Mouse (Mus musculus): ENCODE measurements around the gene 9130213A22Rik. TPM values are rescaled to one million over a fixed set of nuclear protein-coding genes. Genes with fewer than 3 reads are reported as not detected.
A peak's percentile ranks its signal among the peaks of the same experiment; 100 is the strongest.

Gene 9130213A22Rik
- polyA plus RNA-seq, 1 experiment from 2014 or later = 0.40 TPM

GRCm38 (mm10) chr11:69088856-69089615 is 33.4 kb downstream of the 9130213A22Rik start:
- H3K9ac ChIP-seq = peak overlapping the region; percentile 98
- peak overlapping the region; percentile 89 for H3K27ac ChIP-seq
- H3K36me3 ChIP-seq = peaks cover 20% of the 10 kb centered on the region
- H3K4me2 ChIP-seq (replicated peaks) = peak overlapping the region; percentile 87
- H3K4me1 ChIP-seq = peaks cover 23% of the 10 kb centered on the region
- H3K27me3 ChIP-seq = no peaks in the 10 kb centered on the region
- peak; percentile 26 for ATAC-seq (ENCODE audit: insufficient number of reproducible peaks, insufficient read depth, low FRiP score, low TSS enrichment)
- peak overlapping the region; percentile 77 for H3K4me3 ChIP-seq
- 12% methylated on average over 25 of the region's 25 CpGs for WGBS
- no peaks in the 10 kb centered on the region for H3K9me3 ChIP-seq

- H3K4me3 ChIP-seq = peak within 1 kb of the TSS; percentile 77
- ATAC-seq (ENCODE audit: insufficient number of reproducible peaks, insufficient read depth, low FRiP score, low TSS enrichment) = peak; percentile 55
- H3K27me3 ChIP-seq = no peaks in the 10 kb centered on the region
- peaks cover 23% of the 10 kb centered on the region for H3K4me1 ChIP-seq
- peak within 1 kb of the TSS; percentile 98 for H3K9ac ChIP-seq
- peak within 1 kb of the TSS; percentile 89 for H3K27ac ChIP-seq
- peak within 1 kb of the TSS; percentile 87 for H3K4me2 ChIP-seq (replicated peaks)
- no peaks in the 10 kb centered on the region for H3K9me3 ChIP-seq
- peaks cover 20% of the 10 kb centered on the region for H3K36me3 ChIP-seq
- 1% methylated on average over 62 of the region's 67 CpGs for WGBS
Observed at GRCm38 (mm10) chr11:69088103-69088855, 34.1 kb downstream of the 9130213A22Rik start, which contains the start of gene Vamp2. TSS of gene Vamp2 (plus strand) at chr11:69088490.

- peak overlapping the region; percentile 55; the same call in 1 of the 2 replicates for H3K27ac ChIP-seq
- H3K9me3 ChIP-seq = no peaks in the 10 kb centered on the region
- peak overlapping the region; percentile 87 for H3K4me2 ChIP-seq (replicated peaks)
Observed at GRCm38 (mm10) chr11:69087597-69087996, 34.8 kb downstream of the 9130213A22Rik start.

GRCm38 (mm10) chr11:69087082-69087481 is 35.3 kb downstream of the 9130213A22Rik start:
- Histone ChIP-seq H3K27ac (peak overlapping the region; percentile 55; the same call in 1 of the 2 replicates), H3K9me3 (no peaks in the 10 kb centered on the region), H3K4me2 (replicated peaks) (no peak overlapping the region; the same call in 1 of the 2 replicates), H3K9ac (no peak overlapping the region; the same call in 1 of the 2 replicates), H3K4me3 (no peak overlapping the region), H3K36me3 (peaks cover 15% of the 10 kb centered on the region), H3K27me3 (no peaks in the 10 kb centered on the region), H3K4me1 (peaks cover 23% of the 10 kb centered on the region)
- 34% methylated on average over 4 of the region's 4 CpGs for WGBS
- no peak for ATAC-seq (ENCODE audit: insufficient number of reproducible peaks, insufficient read depth, low FRiP score, low TSS enrichment)

More at GRCm38 (mm10) chr11:69087597-69087996, 34.8 kb downstream of the 9130213A22Rik start:
- Histone ChIP-seq H3K4me1 (peaks cover 23% of the 10 kb centered on the region), H3K36me3 (peaks cover 17% of the 10 kb centered on the region), H3K27me3 (no peaks in the 10 kb centered on the region), H3K4me3 (no peak overlapping the region), H3K9ac (peak overlapping the region; percentile 98; the same call in 1 of the 2 replicates)
- 62% methylated on average over 2 of the region's 2 CpGs for WGBS
- no peak for ATAC-seq (ENCODE audit: insufficient number of reproducible peaks, insufficient read depth, low FRiP score, low TSS enrichment)

- H3K27ac ChIP-seq = 0 out of 2 replicates have a peak overlapping the region, but pooled peaks have one; percentile 17
- no peak overlapping the region for H3K4me3 ChIP-seq
- no peaks in the 10 kb centered on the region for H3K9me3 ChIP-seq
- peaks cover 10% of the 10 kb centered on the region for H3K36me3 ChIP-seq
- H3K4me1 ChIP-seq = peaks cover 23% of the 10 kb centered on the region
- no peak overlapping the region for H3K4me2 ChIP-seq (replicated peaks)
- WGBS = 65% methylated on average over 6 of the region's 6 CpGs
- ATAC-seq (ENCODE audit: insufficient number of reproducible peaks, insufficient read depth, low FRiP score, low TSS enrichment) = no peak
- H3K9ac ChIP-seq = no peak overlapping the region
- H3K27me3 ChIP-seq = no peaks in the 10 kb centered on the region
Observed at GRCm38 (mm10) chr11:69086390-69086789, 36.0 kb downstream of the 9130213A22Rik start.

- Histone ChIP-seq H3K9me3 (no peaks in the 10 kb centered on the region), H3K36me3 (peaks cover 9% of the 10 kb centered on the region), H3K9ac (no peak overlapping the region), H3K27me3 (no peaks in the 10 kb centered on the region), H3K4me1 (peaks cover 23% of the 10 kb centered on the region), H3K4me3 (no peak overlapping the region), H3K27ac (no peak overlapping the region), H3K4me2 (replicated peaks) (no peak overlapping the region)
- WGBS = 66% methylated on average over 6 of the region's 6 CpGs
- ATAC-seq (ENCODE audit: insufficient number of reproducible peaks, insufficient read depth, low FRiP score, low TSS enrichment) = no peak
Observed at GRCm38 (mm10) chr11:69085608-69086007, 36.8 kb downstream of the 9130213A22Rik start.

- H3K4me1 ChIP-seq = no peaks in the 10 kb centered on the region
- no peaks in the 10 kb centered on the region for H3K9me3 ChIP-seq
- 90% methylated on average over 7 of the region's 7 CpGs for WGBS
- H3K4me2 ChIP-seq (replicated peaks) = no peak overlapping the region
- no peaks in the 10 kb centered on the region for H3K36me3 ChIP-seq
- no peaks in the 10 kb centered on the region for H3K27me3 ChIP-seq
- H3K4me3 ChIP-seq = no peak overlapping the region
- H3K9ac ChIP-seq = no peak overlapping the region
- no peak for ATAC-seq (ENCODE audit: insufficient number of reproducible peaks, insufficient read depth, low FRiP score, low TSS enrichment)
- no peak overlapping the region for H3K27ac ChIP-seq
Observed at GRCm38 (mm10) chr11:69081613-69082012, 40.8 kb downstream of the 9130213A22Rik start.

- H3K4me3 ChIP-seq = no peak overlapping the region
- no peaks in the 10 kb centered on the region for H3K9me3 ChIP-seq
- H3K27me3 ChIP-seq = no peaks in the 10 kb centered on the region
- H3K36me3 ChIP-seq = no peaks in the 10 kb centered on the region
- no peaks in the 10 kb centered on the region for H3K4me1 ChIP-seq
- no peak overlapping the region for H3K27ac ChIP-seq
- WGBS = 86% methylated on average over 8 of the region's 8 CpGs
- no peak for ATAC-seq (ENCODE audit: insufficient number of reproducible peaks, insufficient read depth, low FRiP score, low TSS enrichment)
- no peak overlapping the region for H3K4me2 ChIP-seq (replicated peaks)
- H3K9ac ChIP-seq = no peak overlapping the region
Observed at GRCm38 (mm10) chr11:69080855-69081222, 41.5 kb downstream of the 9130213A22Rik start.

GRCm38 (mm10) chr11:69080102-69080854 is 42.1 kb downstream of the 9130213A22Rik start:
- Histone ChIP-seq H3K27me3 (no peaks in the 10 kb centered on the region), H3K4me2 (replicated peaks) (no peak overlapping the region), H3K4me1 (no peaks in the 10 kb centered on the region), H3K9ac (0 out of 2 replicates have a peak overlapping the region, but pooled peaks have one; percentile 8), H3K27ac (no peak overlapping the region), H3K9me3 (no peaks in the 10 kb centered on the region), H3K36me3 (no peaks in the 10 kb centered on the region), H3K4me3 (no peak overlapping the region)
- 84% methylated on average over 15 of the region's 15 CpGs for WGBS
- ATAC-seq (ENCODE audit: insufficient number of reproducible peaks, insufficient read depth, low FRiP score, low TSS enrichment) = no peak

- Histone ChIP-seq H3K27me3 (no peaks in the 10 kb centered on the region), H3K4me2 (replicated peaks) (no peak overlapping the region), H3K27ac (no peak overlapping the region), H3K4me1 (no peaks in the 10 kb centered on the region), H3K9me3 (no peaks in the 10 kb centered on the region), H3K36me3 (no peaks in the 10 kb centered on the region), H3K4me3 (no peak overlapping the region), H3K9ac (no peak overlapping the region)
- 58% methylated on average over 5 of the region's 5 CpGs for WGBS
- no peak for ATAC-seq (ENCODE audit: insufficient number of reproducible peaks, insufficient read depth, low FRiP score, low TSS enrichment)
Observed at GRCm38 (mm10) chr11:69078805-69079438, 43.5 kb downstream of the 9130213A22Rik start.

- H3K36me3 ChIP-seq = no peaks in the 10 kb centered on the region
- H3K9me3 ChIP-seq = no peaks in the 10 kb centered on the region
- H3K4me3 ChIP-seq = no peak overlapping the region
- H3K9ac ChIP-seq = no peak overlapping the region
- no peaks in the 10 kb centered on the region for H3K4me1 ChIP-seq
- H3K4me2 ChIP-seq (replicated peaks) = no peak overlapping the region
- H3K27me3 ChIP-seq = no peaks in the 10 kb centered on the region
- H3K27ac ChIP-seq = no peak overlapping the region
- WGBS = 79% methylated on average over 6 of the region's 6 CpGs
- no peak for ATAC-seq (ENCODE audit: insufficient number of reproducible peaks, insufficient read depth, low FRiP score, low TSS enrichment)
Observed at GRCm38 (mm10) chr11:69078041-69078440, 44.3 kb downstream of the 9130213A22Rik start.

Measured in embryonic facial prominence, embryonic 12.5 days (tissue).